Mouse (Mus musculus) brown adipose tissue, adult 24 weeks (tissue): ENCODE data around the gene Gm11555. TPM values are rescaled to one million over a fixed set of nuclear protein-coding genes. Genes with fewer than 3 reads are reported as not detected.
"Not testable (repeated sequence)": the region's sequence is repeated elsewhere in the genome, so short reads cannot be mapped to it uniquely, and the experiment has no call there.

Source experiments
- H3K27ac ChIP-seq: fragments of 200-500 bp; replicated peaks from 2 replicates; pipeline ENCODE4 v1.5.1; 2012; ENCODE audit warnings: low read depth, mild to moderate bottlenecking, low read length
- H3K4me1 ChIP-seq: fragments of 200-500 bp; 2 replicates; pipeline ENCODE4 v1.6.1; 2012; ENCODE audit warnings: low read length, mixed read lengths; ENCODE audit not compliant: control insufficient read depth, insufficient read depth, insufficient read length
- H3K4me3 ChIP-seq: fragments of 200-500 bp; 2 replicates; pipeline ENCODE4 v1.5.1; 2012; ENCODE audit warnings: low read depth, mild to moderate bottlenecking, low read length, moderate library complexity; ENCODE audit not compliant: insufficient read depth
- polyA plus RNA-seq: library from polyadenylated mRNA; stranded (reverse); fragments of >200 nt; gene quantifications from 2 replicates; pipeline ENCODE4 v1.2.4, GENCODE M21; 2012; ENCODE audit not compliant: missing spikeins, insufficient read depth, insufficient read length

Gm11555 gene
- polyA plus RNA-seq, 1 experiment: not detected

- no peak overlapping the region for H3K4me3 ChIP-seq
- no peak overlapping the region for H3K27ac ChIP-seq
- H3K4me1 ChIP-seq: no peaks in the 10 kb centered on the region
These were observed 19.1 kb downstream of the Gm11555 start for GRCm38 (mm10) chr11:99630890-99631289.

- Histone ChIP-seq H3K4me3 (no peak within 1 kb of the TSS), H3K27ac (no peak within 1 kb of the TSS), H3K4me1 (no peaks in the 10 kb centered on the region)
These were observed 21.9 kb downstream of the Gm11555 start, which contains the start of gene Krtap4-1 for GRCm38 (mm10) chr11:99628138-99628537. TSS of gene Krtap4-1 (minus strand) at chr11:99628238.

GRCm38 (mm10) chr11:99620335-99620734, 29.7 kb downstream of the Gm11555 start, which contains the start of gene Gm11562:
TSS of gene Gm11562 (minus strand) at chr11:99620435.
- Histone ChIP-seq H3K4me3 (no peak within 1 kb of the TSS), H3K4me1 (no peaks in the 10 kb centered on the region), H3K27ac (no peak within 1 kb of the TSS)

GRCm38 (mm10) chr11:99614796-99615363, 35.2 kb downstream of the Gm11555 start, which contains the start of gene Krtap2-4:
TSS of gene Krtap2-4 (minus strand) at chr11:99614846.
- H3K4me1 ChIP-seq: no peaks in the 10 kb centered on the region
- no peak within 1 kb of the TSS for H3K4me3 ChIP-seq

GRCm38 (mm10) chr11:99610089-99610488, 39.9 kb downstream of the Gm11555 start, which contains the start of gene Gm11937:
TSS of gene Gm11937 (minus strand) at chr11:99610189.
- not testable (repeated sequence) for H3K27ac ChIP-seq, H3K4me1 ChIP-seq, H3K4me3 ChIP-seq

More at GRCm38 (mm10) chr11:99614796-99615363, 35.2 kb downstream of the Gm11555 start, which contains the start of gene Krtap2-4:
- no peak within 1 kb of the TSS for H3K27ac ChIP-seq

GRCm38 (mm10) chr11:99609126-99609525, 40.9 kb downstream of the Gm11555 start:
- H3K4me3 ChIP-seq: no peak overlapping the region
- H3K27ac ChIP-seq: no peak overlapping the region
- H3K4me1 ChIP-seq: no peaks in the 10 kb centered on the region

GRCm38 (mm10) chr11:99603208-99603607, 46.8 kb downstream of the Gm11555 start, which contains the start of gene Gm11938:
TSS of gene Gm11938 (minus strand) at chr11:99603308.
- not testable (repeated sequence) for H3K27ac ChIP-seq, H3K4me3 ChIP-seq, H3K4me1 ChIP-seq

Other genes with a start within 250 kb of the Gm11555 start
- gene Krt12, start 228.0 kb downstream of the Gm11555 start, polyA plus RNA-seq: not detected in 2 replicates
- gene Krt20, start 212.1 kb downstream of the Gm11555 start, polyA plus RNA-seq: not detected in 2 replicates
- gene Krt23, start 157.1 kb downstream of the Gm11555 start, polyA plus RNA-seq: not detected in 2 replicates
- gene Krt39, start 128.9 kb downstream of the Gm11555 start, polyA plus RNA-seq: not detected in 2 replicates
- gene Krt40, start 107.1 kb downstream of the Gm11555 start, polyA plus RNA-seq: not detected in 2 replicates
- gene Krtap3-3, start 99.4 kb downstream of the Gm11555 start, polyA plus RNA-seq: not detected in 2 replicates
- not detected in 2 replicates for gene Krtap3-2, start 93.4 kb downstream of the Gm11555 start, polyA plus RNA-seq
- not detected in 2 replicates for gene Gm11939, start 90.8 kb downstream of the Gm11555 start, polyA plus RNA-seq
- not detected in 2 replicates for gene Krtap3-1, start 83.6 kb downstream of the Gm11555 start, polyA plus RNA-seq
- not detected in 2 replicates for gene Krtap1-5, start 69.2 kb downstream of the Gm11555 start, polyA plus RNA-seq
- not detected in 2 replicates for gene Krtap1-4, start 66.6 kb downstream of the Gm11555 start, polyA plus RNA-seq
- not detected in 2 replicates for gene Krtap1-3, start 58.9 kb downstream of the Gm11555 start, polyA plus RNA-seq
- gene Krtap9-3, start 52.1 kb downstream of the Gm11555 start, polyA plus RNA-seq: not detected in 2 replicates
- not detected in 2 replicates for gene Gm11938, start 46.9 kb downstream of the Gm11555 start, polyA plus RNA-seq
- gene Gm11937, start 40.0 kb downstream of the Gm11555 start, polyA plus RNA-seq: not detected in 2 replicates
- not detected in 2 replicates for gene Krtap2-4, start 35.4 kb downstream of the Gm11555 start, polyA plus RNA-seq
- gene Gm11562, start 29.8 kb downstream of the Gm11555 start, polyA plus RNA-seq: not detected in 2 replicates
- not detected in 2 replicates for gene Krtap4-1, start 22.0 kb downstream of the Gm11555 start, polyA plus RNA-seq
- gene Krtap4-2, start 15.2 kb downstream of the Gm11555 start, polyA plus RNA-seq: not detected in 2 replicates
- gene Krtap4-7, start 6.1 kb downstream of the Gm11555 start, polyA plus RNA-seq: not detected in 2 replicates
- gene Gm11563, start 8.7 kb upstream of the Gm11555 start, polyA plus RNA-seq: not detected in 2 replicates
- gene Krtap4-6, start 15.7 kb upstream of the Gm11555 start, polyA plus RNA-seq: not detected in 2 replicates
- not detected in 2 replicates for gene Gm14190, start 40.5 kb upstream of the Gm11555 start, polyA plus RNA-seq
- gene Gm14180, start 84.1 kb upstream of the Gm11555 start, polyA plus RNA-seq: not detected in 2 replicates
- not detected in 2 replicates for gene Gm11595, start 122.7 kb upstream of the Gm11555 start, polyA plus RNA-seq
- not detected in 2 replicates for gene Krtap4-8, start 130.5 kb upstream of the Gm11555 start, polyA plus RNA-seq
- not detected in 2 replicates for gene Krtap4-9, start 135.0 kb upstream of the Gm11555 start, polyA plus RNA-seq
- gene Gm11596, start 143.2 kb upstream of the Gm11555 start, polyA plus RNA-seq: not detected in 2 replicates
- gene Gm11569, start 148.7 kb upstream of the Gm11555 start, polyA plus RNA-seq: not detected in 2 replicates
- not detected in 2 replicates for gene Gm11554, start 154.2 kb upstream of the Gm11555 start, polyA plus RNA-seq
- gene Krtap4-13, start 159.7 kb upstream of the Gm11555 start, polyA plus RNA-seq: not detected in 2 replicates
- not detected in 2 replicates for gene Gm11564, start 165.4 kb upstream of the Gm11555 start, polyA plus RNA-seq
- not detected in 2 replicates for gene 2300003K06Rik, start 187.8 kb upstream of the Gm11555 start, polyA plus RNA-seq
- gene Krtap4-16, start 201.4 kb upstream of the Gm11555 start, polyA plus RNA-seq: not detected in 2 replicates
- not detected in 2 replicates for gene Gm11568, start 207.7 kb upstream of the Gm11555 start, polyA plus RNA-seq
- not detected in 2 replicates for gene Gm11559, start 214.2 kb upstream of the Gm11555 start, polyA plus RNA-seq
- not detected in 2 replicates for gene Krtap9-1, start 223.2 kb upstream of the Gm11555 start, polyA plus RNA-seq
- not detected in 2 replicates for gene Gm11567, start 229.0 kb upstream of the Gm11555 start, polyA plus RNA-seq